Mouse (Mus musculus): Measurements from ENCODE around the gene Trir.
A peak's percentile ranks its signal among the peaks of the same experiment; 100 is the strongest.

Trir gene

GRCm38 (mm10) chr8:84995680-84996079, 30.9 kb upstream of the Trir start:
- no peak for DNase-seq

- DNase-seq, result no peak
These were observed 29.6 kb upstream of the Trir start for GRCm38 (mm10) chr8:84996978-84997377.

- DNase-seq, result peak; percentile 93
These were observed 28.9 kb upstream of the Trir start for GRCm38 (mm10) chr8:84997649-84998295.

GRCm38 (mm10) chr8:85007686-85008085, 18.9 kb upstream of the Trir start:
- DNase-seq, result no peak

- no peak for DNase-seq
These were observed 15.4 kb upstream of the Trir start for GRCm38 (mm10) chr8:85011242-85011641.

- DNase-seq, result peak; percentile 82
These were observed 13.3 kb upstream of the Trir start for GRCm38 (mm10) chr8:85013230-85013840.

GRCm38 (mm10) chr8:85014431-85014830, 12.2 kb upstream of the Trir start, which contains the start of gene Best2:
Best2 (minus strand) TSS chr8:85014531.
- DNase-seq, result no peak

GRCm38 (mm10) chr8:85016724-85017123, 9.9 kb upstream of the Trir start:
- no peak for DNase-seq

GRCm38 (mm10) chr8:85017209-85017608, 9.4 kb upstream of the Trir start:
- DNase-seq, result no peak

GRCm38 (mm10) chr8:85021514-85022055, 5.0 kb upstream of the Trir start:
- DNase-seq, result no peak

- no peak for DNase-seq
These were observed 2.8 kb upstream of the Trir start for GRCm38 (mm10) chr8:85023846-85024245.

GRCm38 (mm10) chr8:85025098-85025932, 1.3 kb upstream of the Trir start, which contains the start of gene Asna1:
Asna1 (minus strand) TSS chr8:85025281.
- peak; percentile 89 for DNase-seq

GRCm38 (mm10) chr8:85027516-85027855, 863 bp downstream of the Trir start:
- no peak for DNase-seq

GRCm38 (mm10) chr8:85027922-85028321, 1.3 kb downstream of the Trir start:
- no peak for DNase-seq

- no peak for DNase-seq
These were observed 2.6 kb downstream of the Trir start for GRCm38 (mm10) chr8:85029271-85029670.

- DNase-seq, result no peak
These were observed 6.1 kb downstream of the Trir start for GRCm38 (mm10) chr8:85032622-85033311.

- no peak for DNase-seq
These were observed 7.2 kb downstream of the Trir start for GRCm38 (mm10) chr8:85033867-85034266.

GRCm38 (mm10) chr8:85034764-85035163, 8.1 kb downstream of the Trir start:
- DNase-seq, result peak; percentile 70

GRCm38 (mm10) chr8:85035165-85035727, 8.6 kb downstream of the Trir start:
- no peak for DNase-seq

GRCm38 (mm10) chr8:85035728-85036310, 9.2 kb downstream of the Trir start:
- no peak for DNase-seq

GRCm38 (mm10) chr8:85036381-85036717, 9.7 kb downstream of the Trir start:
- DNase-seq, result no peak

- DNase-seq, result peak; percentile 94
These were observed 10.2 kb downstream of the Trir start, which contains the start of gene Tnpo2 for GRCm38 (mm10) chr8:85036718-85037365. Tnpo2 (plus strand) TSS chr8:85036915.

Measured in right cerebral cortex, adult 18-20 months (tissue).